Mouse (Mus musculus) lung, embryonic 15.5 days (tissue): ENCODE measurements around the gene Slc45a3. TPM values are rescaled to one million over a fixed set of nuclear protein-coding genes. Genes with fewer than 3 reads are reported as not detected.

Experiments
- ATAC-seq: fragments of 200-750 bp; cut with Nextera tagmentation; 2 replicates; pipeline ENCODE4 v1.8.0; 2017; ENCODE audit warnings: moderate number of reproducible peaks, borderline replicate concordance; ENCODE audit not compliant: low FRiP score, low TSS enrichment; ENCODE audit errors: extremely low read depth
- H3K27ac ChIP-seq: fragments of 300-500 bp; sonication (generic); 2 replicates; pipeline ENCODE4 v1.5.1; 2015; ENCODE audit warnings: moderate library complexity, mild to moderate bottlenecking, inconsistent platforms
- H3K27me3 ChIP-seq: fragments of 300-500 bp; sonication (generic); 2 replicates; pipeline ENCODE4 v1.6.1; 2015; ENCODE audit warnings: inconsistent platforms
- H3K36me3 ChIP-seq: fragments of 300-500 bp; sonication (generic); 2 replicates; pipeline ENCODE4 v1.6.1; 2015; ENCODE audit warnings: inconsistent platforms
- H3K4me1 ChIP-seq: fragments of 300-500 bp; sonication (generic); 2 replicates; pipeline ENCODE4 v1.6.1; 2015; ENCODE audit warnings: inconsistent platforms
- H3K4me2 ChIP-seq: fragments of 300-500 bp; sonication (generic); 2 replicates; pipeline ENCODE4 v1.6.1; 2015; ENCODE audit warnings: inconsistent platforms, mild to moderate bottlenecking, moderate library complexity
- H3K4me3 ChIP-seq: fragments of 300-500 bp; sonication (generic); 2 replicates; pipeline ENCODE4 v1.5.1; 2015; ENCODE audit warnings: mild to moderate bottlenecking, inconsistent platforms
- H3K9ac ChIP-seq: fragments of 300-500 bp; sonication (generic); 2 replicates; pipeline ENCODE4 v1.6.1; 2015; ENCODE audit warnings: inconsistent platforms
- H3K9me3 ChIP-seq: fragments of 300-500 bp; sonication (generic); 2 replicates; pipeline ENCODE4 v1.6.1; 2016; ENCODE audit warnings: inconsistent platforms
- WGBS: fragments of 180-500 bp; shearing (Covaris S2); methylation state at CpG from one replicate; pipeline ENCODE4 v1.1.7; 2015; 5-methylcytosine and 5-hydroxymethylcytosine counted together
- polyA plus RNA-seq: library from polyadenylated mRNA; unstranded; fragments of >200 nt; fragmentation: Nextera tagmentation; extraction: Ambion mirVana; gene quantifications from 2 replicates; pipeline ENCODE4 v1.2.1, GENCODE M21; 2015

The Slc45a3 gene
- polyA plus RNA-seq, 1 experiment from 2014 or later, result 2.7 TPM

GRCm38 (mm10) chr1:132014800-132015199 lies 52.0 kb downstream of the Slc45a3 start:
- no peaks in the 10 kb centered on the region for H3K27me3 ChIP-seq
- WGBS, result 93% methylated on average over 1 of the region's 1 CpGs
- no peak for ATAC-seq
- H3K9me3 ChIP-seq, result no peaks in the 10 kb centered on the region
- H3K9ac ChIP-seq, result no peak overlapping the region
- H3K4me2 ChIP-seq, result no peak overlapping the region
- no peak overlapping the region for H3K4me3 ChIP-seq
- H3K27ac ChIP-seq, result no peak overlapping the region
- peaks cover 44% of the 10 kb centered on the region for H3K36me3 ChIP-seq
- H3K4me1 ChIP-seq, result peaks cover 15% of the 10 kb centered on the region

GRCm38 (mm10) chr1:132016691-132017090 lies 53.9 kb downstream of the Slc45a3 start:
- Histone ChIP-seq H3K9me3 (no peaks in the 10 kb centered on the region), H3K27me3 (no peaks in the 10 kb centered on the region), H3K36me3 (peaks cover 59% of the 10 kb centered on the region), H3K4me2 (no peak overlapping the region), H3K9ac (no peak overlapping the region), H3K27ac (no peak overlapping the region), H3K4me3 (no peak overlapping the region), H3K4me1 (0 out of 2 replicates have a peak, but pooled peaks cover 3% of the 10 kb centered on the region)
- 88% methylated on average over 1 of the region's 1 CpGs for WGBS
- ATAC-seq, result no peak

DNA sequence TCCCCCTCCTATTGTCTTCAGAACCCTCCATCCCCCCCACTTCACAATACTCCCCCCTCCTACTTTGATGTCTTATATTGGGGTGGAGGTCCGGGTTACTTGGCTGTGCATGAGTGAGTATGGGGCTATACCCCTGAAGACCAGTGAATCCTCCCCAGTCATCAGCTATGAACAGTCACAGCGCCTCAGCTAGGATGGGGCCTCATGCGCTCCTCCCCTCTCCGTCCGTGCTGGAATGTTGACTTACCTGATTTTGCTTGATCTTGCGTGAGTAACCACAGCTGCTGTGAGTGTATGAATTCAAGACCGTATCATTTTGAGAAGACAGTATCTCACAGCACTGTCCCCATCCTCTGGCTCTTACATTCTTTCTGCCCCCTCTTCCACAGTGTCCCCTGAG lies 57.1 kb downstream of the Slc45a3 start:
- no peaks in the 10 kb centered on the region for H3K4me1 ChIP-seq
- no peak overlapping the region for H3K4me2 ChIP-seq
- H3K36me3 ChIP-seq, result peaks cover 84% of the 10 kb centered on the region
- no peaks in the 10 kb centered on the region for H3K27me3 ChIP-seq
- no peak overlapping the region for H3K4me3 ChIP-seq
- no peak overlapping the region for H3K27ac ChIP-seq
- WGBS, result 75% methylated on average over 7 of the region's 7 CpGs
- no peaks in the 10 kb centered on the region for H3K9me3 ChIP-seq
- no peak for ATAC-seq
- H3K9ac ChIP-seq, result no peak overlapping the region

GRCm38 (mm10) chr1:132022107-132022506 lies 59.3 kb downstream of the Slc45a3 start:
- H3K36me3 ChIP-seq, result peaks cover 83% of the 10 kb centered on the region

GRCm38 (mm10) chr1:132026925-132027646 lies 64.3 kb downstream of the Slc45a3 start:
- Histone ChIP-seq H3K4me2 (no peak overlapping the region), H3K4me1 (no peaks in the 10 kb centered on the region), H3K36me3 (peaks cover 76% of the 10 kb centered on the region), H3K9ac (no peak overlapping the region), H3K9me3 (no peaks in the 10 kb centered on the region), H3K27me3 (no peaks in the 10 kb centered on the region), H3K4me3 (no peak overlapping the region), H3K27ac (no peak overlapping the region)
- ATAC-seq, result no peak; the same call in 1 of the 2 replicates
- 83% methylated on average over 11 of the region's 11 CpGs for WGBS

More at GRCm38 (mm10) chr1:132022107-132022506, 59.3 kb downstream of the Slc45a3 start:
- Histone ChIP-seq H3K4me3 (no peak overlapping the region), H3K9me3 (no peaks in the 10 kb centered on the region), H3K4me1 (no peaks in the 10 kb centered on the region), H3K4me2 (no peak overlapping the region), H3K27ac (no peak overlapping the region), H3K9ac (no peak overlapping the region), H3K27me3 (no peaks in the 10 kb centered on the region)
- no peak for ATAC-seq
- 74% methylated on average over 3 of the region's 3 CpGs for WGBS

DNA sequence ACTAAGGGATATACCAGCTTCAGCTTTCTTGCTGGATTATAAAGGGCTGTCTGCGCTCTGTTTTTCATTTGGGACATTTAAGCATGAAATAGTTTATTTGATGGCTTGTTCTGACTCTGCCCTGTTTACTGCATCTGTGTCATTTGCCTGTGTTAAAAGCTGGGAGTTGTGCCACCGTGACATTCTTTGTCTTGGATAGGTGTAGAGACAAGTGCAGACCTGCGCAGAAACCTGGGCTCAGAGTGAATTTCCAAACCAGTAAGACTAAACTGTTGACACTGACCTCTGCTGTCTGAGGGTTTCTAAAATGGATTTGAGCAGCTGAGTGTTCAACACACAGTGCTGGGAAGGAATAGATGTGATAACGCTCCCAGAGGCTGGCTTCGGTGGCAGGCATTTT lies 65.2 kb downstream of the Slc45a3 start:
- Histone ChIP-seq H3K4me2 (no peak overlapping the region), H3K36me3 (peaks cover 72% of the 10 kb centered on the region), H3K9ac (no peak overlapping the region), H3K4me1 (no peaks in the 10 kb centered on the region), H3K27ac (no peak overlapping the region), H3K4me3 (no peak overlapping the region), H3K9me3 (no peaks in the 10 kb centered on the region), H3K27me3 (no peaks in the 10 kb centered on the region)
- 85% methylated on average over 5 of the region's 5 CpGs for WGBS
- no peak for ATAC-seq

GRCm38 (mm10) chr1:132028413-132028812 lies 65.6 kb downstream of the Slc45a3 start:
- no peak for ATAC-seq
- no peaks in the 10 kb centered on the region for H3K27me3 ChIP-seq
- H3K9me3 ChIP-seq, result no peaks in the 10 kb centered on the region
- H3K9ac ChIP-seq, result no peak overlapping the region
- H3K36me3 ChIP-seq, result peaks cover 72% of the 10 kb centered on the region
- no peaks in the 10 kb centered on the region for H3K4me1 ChIP-seq
- WGBS, result 85% methylated on average over 9 of the region's 9 CpGs
- H3K27ac ChIP-seq, result no peak overlapping the region
- no peak overlapping the region for H3K4me3 ChIP-seq
- no peak overlapping the region for H3K4me2 ChIP-seq

DNA sequence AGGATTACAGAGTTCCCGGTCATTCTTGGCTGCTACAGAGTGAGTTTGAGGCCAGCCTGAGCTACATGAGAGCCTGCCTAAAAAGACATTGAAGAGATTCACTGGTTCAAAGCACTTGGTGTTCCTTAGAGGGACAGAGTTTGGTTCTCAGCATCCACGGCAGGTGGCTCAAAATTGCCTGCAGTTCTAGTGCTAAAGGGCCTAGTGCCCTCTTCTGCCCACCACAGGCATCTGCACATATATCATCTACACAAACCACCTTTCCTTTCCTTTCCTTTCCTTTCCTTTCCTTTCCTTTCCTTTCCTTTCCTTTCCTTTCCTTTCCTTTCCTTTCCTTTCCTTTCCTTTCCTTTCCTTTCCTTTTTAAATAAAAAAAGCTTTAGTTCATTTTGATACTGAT lies 67.8 kb downstream of the Slc45a3 start:
- H3K4me2 ChIP-seq, result no peak overlapping the region
- peaks cover 56% of the 10 kb centered on the region for H3K36me3 ChIP-seq
- no peak overlapping the region for H3K4me3 ChIP-seq
- 69% methylated on average over 2 of the region's 2 CpGs for WGBS
- ATAC-seq, result no peak
- H3K4me1 ChIP-seq, result no peaks in the 10 kb centered on the region
- H3K9me3 ChIP-seq, result no peaks in the 10 kb centered on the region
- no peak overlapping the region for H3K27ac ChIP-seq
- H3K9ac ChIP-seq, result no peak overlapping the region
- no peaks in the 10 kb centered on the region for H3K27me3 ChIP-seq

- 68% methylated on average over 7 of the region's 7 CpGs for WGBS
- Histone ChIP-seq H3K4me1 (no peaks in the 10 kb centered on the region), H3K27ac (no peak overlapping the region), H3K9ac (no peak overlapping the region), H3K36me3 (peaks cover 49% of the 10 kb centered on the region), H3K4me2 (no peak overlapping the region), H3K9me3 (no peaks in the 10 kb centered on the region), H3K27me3 (no peaks in the 10 kb centered on the region), H3K4me3 (no peak overlapping the region)
- ATAC-seq, result no peak
Observed at GRCm38 (mm10) chr1:132032172-132032571, 69.4 kb downstream of the Slc45a3 start.

Other genes starting within 250 kb of the Slc45a3 start
- gene Slc26a9, start 218.9 kb upstream of the Slc45a3 start, polyA plus RNA-seq, result 4.2 and 5.3 TPM in 2 replicates
- gene Pm20d1, start 165.6 kb upstream of the Slc45a3 start, polyA plus RNA-seq, result 0.30 and 0.77 TPM in 2 replicates
- 12.8 and 13.0 TPM in 2 replicates for gene Slc41a1, start 135.5 kb upstream of the Slc45a3 start, polyA plus RNA-seq
- 20.9 and 22.5 TPM in 2 replicates for gene Rab29, start 95.7 kb upstream of the Slc45a3 start, polyA plus RNA-seq
- gene Nucks1, start 52.4 kb upstream of the Slc45a3 start, polyA plus RNA-seq, result 80.3 and 86.7 TPM in 2 replicates
- gene Elk4, start 44.6 kb downstream of the Slc45a3 start, polyA plus RNA-seq, result 24.2 and 28.6 TPM in 2 replicates
- gene Mfsd4a, start 105.1 kb downstream of the Slc45a3 start, polyA plus RNA-seq, result 15.0 and 16.3 TPM in 2 replicates
- 6.5 and 7.7 TPM in 2 replicates for gene Cdk18, start 176.7 kb downstream of the Slc45a3 start, polyA plus RNA-seq
- 1.7 and 2.0 TPM in 2 replicates for gene Lemd1, start 228.5 kb downstream of the Slc45a3 start, polyA plus RNA-seq
- 0.52 and 0.69 TPM in 2 replicates for gene AC124108.1, start 228.5 kb downstream of the Slc45a3 start, polyA plus RNA-seq